Mouse (Mus musculus) MEL (cell line): ENCODE results near the gene Klf12. TPM values are rescaled to one million over a fixed set of nuclear protein-coding genes. Genes with fewer than 3 reads are reported as not detected.

Source experiments
- DNase-seq: peaks from one replicate; pipeline ENCODE4 v3.0.0; 2011; ENCODE audit warnings: low read depth, low spot score
- H3K27ac ChIP-seq: 2 replicates; pipeline ENCODE4 v1.5.1; 2012; ENCODE audit warnings: low read depth, mild to moderate bottlenecking, control low read depth, low read length, moderate library complexity; ENCODE audit not compliant: control insufficient read depth
- H3K27me3 ChIP-seq, 2 experiments: fragments of 150-350 bp in 1 of 2; sonication (generic) in 1 of 2; 2 replicates each; pipeline ENCODE4 v1.6.1; 2012; ENCODE audit warnings: low read length in 2 of 2, mild to moderate bottlenecking in 2 of 2, improper control_type of control experiment in 1 of 2, moderate library complexity in 1 of 2; ENCODE audit not compliant: insufficient read depth in 2 of 2, control insufficient read depth in 1 of 2
- H3K36me3 ChIP-seq, 2 experiments: 2 replicates each; pipeline ENCODE4 v1.6.1; 2012 to 2014; ENCODE audit warnings: low read length in 2 of 2, improper control_type of control experiment in 1 of 2, inconsistent platforms in 1 of 2, mild to moderate bottlenecking in 1 of 2; ENCODE audit not compliant: insufficient read depth in 2 of 2, control insufficient read depth in 1 of 2
- H3K4me1 ChIP-seq, 2 experiments: fragments of 150-350 bp in 1 of 2; sonication (generic) in 1 of 2; 2 replicates each; pipeline ENCODE4 v1.6.1; 2012; ENCODE audit warnings: low read length in 2 of 2, improper control_type of control experiment in 1 of 2, mild to moderate bottlenecking in 1 of 2; ENCODE audit not compliant: insufficient read depth in 2 of 2, control insufficient read depth in 1 of 2
- H3K4me3 ChIP-seq, 2 experiments: fragments of 150-350 bp in 1 of 2; sonication (generic) in 1 of 2; 2 replicates each; pipeline ENCODE4 v1.5.1; 2012; ENCODE audit warnings: low read depth in 2 of 2, low read length in 2 of 2, mild to moderate bottlenecking in 2 of 2, moderate library complexity in 2 of 2, control low read depth in 1 of 2, improper control_type of control experiment in 1 of 2; ENCODE audit not compliant: control insufficient read depth in 1 of 2, insufficient read depth in 1 of 2
- H3K79me2 ChIP-seq: 2 replicates; pipeline ENCODE4 v1.6.1; 2012; ENCODE audit warnings: mild to moderate bottlenecking, low read length, moderate library complexity; ENCODE audit not compliant: control insufficient read depth, poor library complexity, insufficient read depth
- H3K9ac ChIP-seq: 2 replicates; pipeline ENCODE4 v1.6.1; 2012; ENCODE audit warnings: low read depth, mild to moderate bottlenecking, control low read depth, low read length, moderate library complexity; ENCODE audit not compliant: control insufficient read depth, poor library complexity, severe bottlenecking
- H3K9me3 ChIP-seq: fragments of 150-350 bp; sonication (generic); replicated peaks from 2 replicates; pipeline ENCODE4 v1.6.1; 2012; ENCODE audit warnings: mild to moderate bottlenecking, low read length, improper control_type of control experiment, moderate library complexity; ENCODE audit not compliant: insufficient read depth
- CHD1 ChIP-seq: IDR thresholded peaks from 2 replicates; pipeline ENCODE4 v1.6.1; 2012; ENCODE audit warnings: low read depth, mild to moderate bottlenecking, inconsistent platforms, low read length, improper control_type of control experiment
- EP300 ChIP-seq, 2 experiments: IDR thresholded peaks; 2 replicates each; pipeline ENCODE4 v1.6.1; 2011; ENCODE audit warnings: improper control_type of control experiment in 2 of 2, low read length in 2 of 2, low read depth in 1 of 2, mild to moderate bottlenecking in 1 of 2
- GABPA ChIP-seq: IDR thresholded peaks from 2 replicates; pipeline ENCODE4 v1.6.1; 2012; ENCODE audit warnings: low read depth, mild to moderate bottlenecking, inconsistent platforms, low read length, improper control_type of control experiment, moderate library complexity
- GATA1 ChIP-seq: IDR thresholded peaks from 2 replicates; pipeline ENCODE4 v1.6.1; 2011; ENCODE audit warnings: low read depth, low read length, improper control_type of control experiment
- KAT2A ChIP-seq: conservative IDR thresholded peaks from 2 replicates; pipeline ENCODE4 v1.6.1; 2012; ENCODE audit warnings: low read depth, low read length, improper control_type of control experiment, inconsistent platforms
- MAFK ChIP-seq: IDR thresholded peaks from 2 replicates; pipeline ENCODE4 v1.6.1; 2011; ENCODE audit warnings: low read depth, mild to moderate bottlenecking, low read length, improper control_type of control experiment, borderline replicate concordance
- MAX ChIP-seq: IDR thresholded peaks from 2 replicates; pipeline ENCODE4 v1.6.1; 2011; ENCODE audit warnings: low read length, improper control_type of control experiment
- MXI1 ChIP-seq: IDR thresholded peaks from 2 replicates; pipeline ENCODE4 v1.6.1; 2011; ENCODE audit warnings: mild to moderate bottlenecking, low read depth, low read length, improper control_type of control experiment
- MYB ChIP-seq: IDR thresholded peaks from 2 replicates; pipeline ENCODE4 v1.6.1; 2011; ENCODE audit warnings: mild to moderate bottlenecking, low read depth, low read length, improper control_type of control experiment
- POLR2AphosphoS2 ChIP-seq: IDR thresholded peaks from 2 replicates; pipeline ENCODE4 v1.6.1; 2011; ENCODE audit warnings: low read length, improper control_type of control experiment
- SMC3 ChIP-seq: IDR thresholded peaks from 2 replicates; pipeline ENCODE4 v1.6.1; 2011; ENCODE audit warnings: low read depth, low read length, improper control_type of control experiment
- UBTF ChIP-seq: IDR thresholded peaks from 2 replicates; pipeline ENCODE4 v1.6.1; 2012; ENCODE audit warnings: low read depth, mild to moderate bottlenecking, inconsistent platforms, low read length, improper control_type of control experiment, moderate library complexity, borderline replicate concordance; ENCODE audit not compliant: insufficient read depth
- USF1 ChIP-seq: IDR thresholded peaks from 2 replicates; pipeline ENCODE4 v1.6.1; 2014; ENCODE audit warnings: low read depth, mild to moderate bottlenecking, inconsistent platforms, low read length, improper control_type of control experiment, moderate library complexity
- USF2 ChIP-seq, 2 experiments: IDR thresholded peaks; 2 replicates each; pipeline ENCODE4 v1.6.1; 2011 to 2012; ENCODE audit warnings: improper control_type of control experiment in 2 of 2, low read length in 2 of 2, borderline replicate concordance in 1 of 2, inconsistent platforms in 1 of 2, low read depth in 1 of 2, mild to moderate bottlenecking in 1 of 2; ENCODE audit not compliant: insufficient read depth in 1 of 2
- polyA plus RNA-seq, 2 experiments: library from polyadenylated mRNA; stranded (reverse) in 1 of 2; unstranded in 1 of 2; fragments of >175 nt in 1 of 2; fragments of >200 nt in 1 of 2; gene quantifications; 2 replicates each; pipeline versions ENCODE4 v1.2.1 to v1.2.4; 2012; ENCODE audit warnings: low replicate concordance in 2 of 2, low read depth in 1 of 2; ENCODE audit not compliant: insufficient read length in 2 of 2, insufficient read depth in 1 of 2, missing spikeins in 1 of 2
- total RNA-seq: library from RNA; depleted of rRNA; stranded (reverse); fragments of 300-350 nt; gene quantifications from 2 replicates; pipeline ENCODE4 v1.2.3, GENCODE M21; 2012

Klf12 gene
- total and polyA plus RNA-seq, 3 experiments = 0.42 to 1.2 TPM; not detected in 1

- Histone ChIP-seq H3K36me3 (no peaks in the 10 kb centered on the region), H3K9ac (no peak overlapping the region), H3K27me3 (no peaks in the 10 kb centered on the region), H3K4me3 (no peak overlapping the region), H3K9me3 (no peaks in the 10 kb centered on the region), H3K27ac (no peak overlapping the region), H3K4me1 (no peaks in the 10 kb centered on the region), H3K79me2 (no peaks in the 10 kb centered on the region)
- DNase-seq = no peak
- TF ChIP-seq MXI1 (no peak), MAFK (no peak), GATA1 (no peak), CHD1 (no peak), GABPA (no peak), KAT2A (no peak), EP300 (IDR thresholded peaks at IDR 0.05; ENCODE audit: low read depth in 1 of 2, low read length in 2 of 2) (no peak)
These were observed 316.6 kb downstream of the Klf12 start for GRCm38 (mm10) chr14:99967920-99968319.

DNA sequence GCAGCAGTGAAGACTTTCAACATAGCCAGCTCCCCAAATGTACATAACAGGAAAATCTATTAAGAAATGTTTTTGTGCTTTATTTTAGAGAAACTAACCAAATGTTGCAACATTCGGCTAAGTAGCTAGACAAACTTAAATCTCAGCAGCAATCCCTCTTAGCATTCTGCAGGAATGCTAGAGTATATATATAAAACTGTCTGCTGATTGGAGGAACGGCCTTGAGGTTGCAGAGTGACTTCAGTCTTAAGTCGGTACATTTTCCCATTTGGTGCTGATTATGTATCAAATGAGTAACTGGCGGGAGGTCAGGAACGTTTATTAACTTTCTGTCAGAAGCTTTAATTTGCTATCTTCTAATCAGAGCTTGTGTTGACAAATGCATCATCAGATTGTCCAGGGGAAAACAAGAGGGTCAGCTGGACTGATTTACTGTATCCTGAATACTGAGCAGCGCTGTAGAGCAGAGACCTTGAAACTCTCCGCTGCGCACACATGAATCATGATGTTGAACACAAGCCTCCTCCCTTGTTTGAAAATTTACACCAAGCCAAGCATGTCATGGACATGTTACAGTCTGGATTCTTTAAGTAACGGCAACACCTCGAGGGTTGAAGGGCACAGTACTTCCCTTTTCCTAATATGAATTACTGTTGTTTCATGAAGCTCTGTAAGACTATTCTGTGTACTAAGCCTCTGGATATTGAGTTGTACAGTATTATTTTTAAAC lies 323.8 kb downstream of the Klf12 start:
- Histone ChIP-seq H3K36me3 (no peaks in the 10 kb centered on the region), H3K27ac (no peak overlapping the region), H3K9me3 (no peaks in the 10 kb centered on the region), H3K79me2 (no peaks in the 10 kb centered on the region), H3K27me3 (no peaks in the 10 kb centered on the region), H3K4me1 (no peaks in the 10 kb centered on the region)
- TF ChIP-seq USF1 = no peak
- TF ChIP-seq MAX = no peak
- no peak for TF ChIP-seq UBTF
- TF ChIP-seq MYB = no peak
- no peak for TF ChIP-seq USF2 (IDR thresholded peaks at IDR 0.05; ENCODE audit: borderline replicate concordance in 1 of 2, insufficient read depth in 1 of 2, low read depth in 1 of 2, low read length in 2 of 2)
- no peak for TF ChIP-seq POLR2AphosphoS2
- TF ChIP-seq SMC3 = no peak
- TF ChIP-seq MAFK = no peak
- TF ChIP-seq, all 39 proteins: peak for 0
- Histone ChIP-seq H3K9ac (no peak overlapping the region), H3K4me3 (no peak overlapping the region)
- no peak for DNase-seq
